28 mouse cellular contexts compared by ENCODE assay signal in the genomic region with DNA sequence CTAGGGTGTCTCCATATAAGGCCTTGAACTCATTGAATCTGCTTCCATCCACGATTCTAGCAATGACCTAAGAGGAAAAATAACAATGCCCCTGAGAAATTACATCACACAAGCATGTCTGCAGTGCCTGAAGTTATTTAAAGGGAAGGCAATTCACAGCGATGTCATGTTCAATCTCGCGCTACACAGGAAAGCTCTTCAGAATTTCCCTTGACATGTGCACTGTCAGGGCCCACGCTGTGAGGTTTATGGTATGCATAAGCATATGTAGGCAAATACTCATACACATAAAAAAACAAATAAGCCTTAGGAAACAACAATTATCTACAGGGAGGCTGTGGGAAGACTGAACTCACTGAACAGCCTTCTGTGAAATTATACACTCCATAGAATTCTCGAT. TPM values are rescaled to one million over a fixed set of nuclear protein-coding genes. Genes with fewer than 3 reads are reported as not detected.
DNase-seq lines count a peak whose midpoint lies in the region; ATAC-seq and TF ChIP-seq lines count a peak whose summit lies in the region.
"Had no signal": no experiment of that assay in that cellular context is flagged by ENCODE, and none has a peak within 500 bp of the region (broad histone marks: within the 10 kb centered on the region; RNA-seq: fewer than 3 reads in every experiment).

No protein-coding gene starts in this region.

- no peaks in the 10 kb centered on the region for H3K4me1 ChIP-seq in hindbrain, embryonic 14.5 days (replicated peaks; ENCODE audit: control insufficient read depth, insufficient read depth, low read length)
- H3K4me1 ChIP-seq in hindbrain, embryonic 10.5 days (replicated peaks) = no peaks in the 10 kb centered on the region
- H3K4me1 ChIP-seq in CH12.LX (ENCODE audit: control insufficient read depth in 1 of 2, insufficient read depth in 2 of 2) = peaks cover 0 to 24% of the 10 kb centered on the region in 2 experiments; a peak in 2 of 4 replicates
- H3K4me1 ChIP-seq in neural tube, embryonic 15.5 days = peaks cover 10% of the 10 kb centered on the region; the same call in 1 of the 2 replicates
- no peaks in the 10 kb centered on the region; the same call in none of the 2 replicates for H3K4me1 ChIP-seq in forebrain, embryonic 12.5 days
- H3K4me1 ChIP-seq in forebrain, embryonic 16.5 days (replicated peaks; ENCODE audit: control insufficient read depth, insufficient read depth, low read length) = no peaks in the 10 kb centered on the region
- H3K4me1 ChIP-seq: kidney, embryonic 15.5 days; liver, embryonic 15.5 days; lung, embryonic 15.5 days; stomach, embryonic 15.5 days had no signal

- 0 out of 2 replicates have a peak overlapping the region, but pooled peaks have one; percentile 17 for H3K27ac ChIP-seq in hindbrain, embryonic 14.5 days
- no peak overlapping the region for H3K27ac ChIP-seq in hindbrain, embryonic 10.5 days
- H3K27ac ChIP-seq in CH12.LX (ENCODE audit: insufficient read depth, low read depth) = no peak overlapping the region
- H3K27ac ChIP-seq in neural tube, embryonic 15.5 days (replicated peaks) = peak overlapping the region; percentile 54
- H3K27ac ChIP-seq in forebrain, embryonic 12.5 days = no peak overlapping the region
- no peak overlapping the region for H3K27ac ChIP-seq in forebrain, embryonic 16.5 days (ENCODE audit: low read length)
- H3K27ac ChIP-seq: forebrain, embryonic 13.5 days; kidney, embryonic 15.5 days; liver, embryonic 15.5 days; lung, embryonic 15.5 days; stomach, embryonic 15.5 days had no signal

- no peak overlapping the region for H3K4me3 ChIP-seq in hindbrain, embryonic 14.5 days (replicated peaks; ENCODE audit: low read length)
- H3K4me3 ChIP-seq in hindbrain, embryonic 10.5 days = no peak overlapping the region
- no peak overlapping the region for H3K4me3 ChIP-seq in CH12.LX (replicated peaks in 1 of 3; ENCODE audit: low read depth in 2 of 3, low read length in 2 of 3, poor library complexity in 1 of 3)
- H3K4me3 ChIP-seq in neural tube, embryonic 15.5 days (replicated peaks) = no peak overlapping the region
- no peak overlapping the region for H3K4me3 ChIP-seq in forebrain, embryonic 12.5 days (replicated peaks)
- H3K4me3 ChIP-seq in forebrain, embryonic 16.5 days (replicated peaks; ENCODE audit: low read length) = no peak overlapping the region
- H3K4me3 ChIP-seq: forebrain, embryonic 13.5 days; kidney, embryonic 15.5 days; liver, embryonic 15.5 days; lung, embryonic 15.5 days; megakaryocyte, embryonic 14.5 days; stomach, embryonic 15.5 days had no signal

- dilution Hi-C loops in CH12.LX (cut with MboI; ENCODE audit: extremely low pct_ligation_motif_present, extremely low pct_unique_long_range_greater_than_20kb, low sequenced_read_pairs) = no loop called here

- 0 out of 2 replicates have a peak, but pooled peaks cover 3% of the 10 kb centered on the region for H3K36me3 ChIP-seq in hindbrain, embryonic 14.5 days (replicated peaks; ENCODE audit: control insufficient read depth, insufficient read depth)
- peaks cover 14% of the 10 kb centered on the region for H3K36me3 ChIP-seq in hindbrain, embryonic 10.5 days
- peaks cover 0 to 28% of the 10 kb centered on the region in 2 experiments for H3K36me3 ChIP-seq in CH12.LX (replicated peaks in 1 of 2; ENCODE audit: control insufficient read depth in 1 of 2, insufficient read depth in 1 of 2, low read length in 1 of 2)
- peaks cover 5% of the 10 kb centered on the region for H3K36me3 ChIP-seq in neural tube, embryonic 15.5 days
- peaks cover 6% of the 10 kb centered on the region for H3K36me3 ChIP-seq in forebrain, embryonic 12.5 days (replicated peaks)
- no peaks in the 10 kb centered on the region; the same call in 1 of the 2 replicates for H3K36me3 ChIP-seq in forebrain, embryonic 16.5 days (ENCODE audit: control insufficient read depth, insufficient read depth)
- H3K36me3 ChIP-seq: liver, embryonic 15.5 days had no signal

- no peak for TF ChIP-seq CTCF in CH12.LX (conservative IDR thresholded peaks at IDR 0.05 in 1 of 2, IDR thresholded peaks at IDR 0.05 in 1 of 2; ENCODE audit: low read depth in 2 of 2, low read length in 2 of 2)
- no peak for TF ChIP-seq CTCF in brain, embryonic 14.5 days (IDR thresholded peaks at IDR 0.05; ENCODE audit: borderline replicate concordance, extremely low read depth, insufficient read depth, insufficient read length)

- H3K9ac ChIP-seq in hindbrain, embryonic 14.5 days = no peak overlapping the region
- no peak overlapping the region for H3K9ac ChIP-seq in CH12.LX (ENCODE audit: insufficient read depth, low read depth)
- H3K9ac ChIP-seq in neural tube, embryonic 15.5 days (replicated peaks) = no peak overlapping the region
- no peak overlapping the region for H3K9ac ChIP-seq in forebrain, embryonic 12.5 days
- no peak overlapping the region for H3K9ac ChIP-seq in forebrain, embryonic 16.5 days (replicated peaks; ENCODE audit: low read depth, low read length)
- H3K9ac ChIP-seq: forebrain, embryonic 13.5 days; kidney, embryonic 15.5 days; liver, embryonic 15.5 days; lung, embryonic 15.5 days; stomach, embryonic 15.5 days had no signal

- H3K4me2 ChIP-seq in hindbrain, embryonic 14.5 days (replicated peaks) = no peak overlapping the region
- no peak overlapping the region for H3K4me2 ChIP-seq in CH12.LX (ENCODE audit: insufficient read depth, low read depth, poor library complexity, severe bottlenecking)
- H3K4me2 ChIP-seq in neural tube, embryonic 15.5 days = no peak overlapping the region
- H3K4me2 ChIP-seq in forebrain, embryonic 12.5 days = no peak overlapping the region
- H3K4me2 ChIP-seq in forebrain, embryonic 16.5 days (ENCODE audit: low read length) = no peak overlapping the region
- H3K4me2 ChIP-seq: forebrain, embryonic 13.5 days; heart, embryonic 11.5 days; kidney, embryonic 15.5 days; liver, embryonic 15.5 days; lung, embryonic 15.5 days; stomach, embryonic 15.5 days had no signal

- no peak for TF ChIP-seq EP300 in CH12.LX (IDR thresholded peaks at IDR 0.05; ENCODE audit: low read length)

- ATAC-seq in hindbrain, embryonic 14.5 days (ENCODE audit: low FRiP score) = peak; percentile 59; the same call in 1 of the 2 replicates
- peak; percentile 77 for ATAC-seq in neural tube, embryonic 15.5 days (ENCODE audit: low FRiP score)
- no peak for ATAC-seq in forebrain, embryonic 12.5 days (ENCODE audit: low FRiP score)
- no peak for ATAC-seq in forebrain, embryonic 16.5 days
- ATAC-seq: activated CD4-positive, CD25-positive, alpha-beta regulatory T cell, adult 4 months; forebrain, embryonic 13.5 days; intestine, postnatal 0 days; midbrain, embryonic 16.5 days had no signal

- TF ChIP-seq POLR2A in CH12.LX (IDR thresholded peaks at IDR 0.05; ENCODE audit: low read depth, low read length) = no peak
- TF ChIP-seq POLR2A in brain, embryonic 14.5 days (IDR thresholded peaks at IDR 0.05; ENCODE audit: borderline replicate concordance, extremely low read depth, insufficient read depth, insufficient read length, poor library complexity, severe bottlenecking) = no peak

- 71% methylated on average over 6 of the region's 6 CpGs for WGBS in hindbrain, embryonic 14.5 days
- WGBS in hindbrain, embryonic 10.5 days = 87% methylated on average over 6 of the region's 6 CpGs
- WGBS in neural tube, embryonic 15.5 days = 45% methylated on average over 6 of the region's 6 CpGs
- 80% methylated on average over 6 of the region's 6 CpGs for WGBS in forebrain, embryonic 12.5 days
- 71% methylated on average over 6 of the region's 6 CpGs for WGBS in forebrain, embryonic 16.5 days

- DNase-seq in hindbrain, embryonic 14.5 days (ENCODE audit: low spot score) = peak; percentile 41
- DNase-seq in hindbrain, embryonic 10.5 days (ENCODE audit: low spot score) = no peak
- no peak for DNase-seq in CH12.LX (ENCODE audit: extremely low read depth)
- peak; percentile 31 for DNase-seq in brain, embryonic 14.5 days (ENCODE audit: low read depth)
- DNase-seq: adrenal gland, postnatal 10 days; B cell, adult 2 months; cerebellum, adult 8-10 months; gastrocnemius, postnatal 10 days; kidney, postnatal 36 days; liver; lung, postnatal 36 days; right cerebral cortex, adult 18-20 months; right cerebral cortex, postnatal 4 days; thymus, adult 18-20 months; thymus, postnatal 36 days had no signal

- no peaks in the 10 kb centered on the region for H3K9me3 ChIP-seq in hindbrain, embryonic 14.5 days (ENCODE audit: control insufficient read depth, low read length)
- no peaks in the 10 kb centered on the region for H3K9me3 ChIP-seq in hindbrain, embryonic 10.5 days
- no peaks in the 10 kb centered on the region for H3K9me3 ChIP-seq in CH12.LX (replicated peaks; ENCODE audit: low read length)
- H3K9me3 ChIP-seq in neural tube, embryonic 15.5 days (replicated peaks) = no peaks in the 10 kb centered on the region
- no peaks in the 10 kb centered on the region for H3K9me3 ChIP-seq in forebrain, embryonic 12.5 days
- no peaks in the 10 kb centered on the region for H3K9me3 ChIP-seq in forebrain, embryonic 16.5 days (ENCODE audit: control insufficient read depth, low read length)
- H3K9me3 ChIP-seq: forebrain, embryonic 13.5 days; kidney, embryonic 15.5 days; liver, embryonic 15.5 days; lung, embryonic 15.5 days; megakaryocyte, embryonic 14.5 days; stomach, embryonic 15.5 days had no signal

- no peaks in the 10 kb centered on the region for H3K79me2 ChIP-seq in CH12.LX (replicated peaks; ENCODE audit: control insufficient read depth, extremely low read depth, insufficient read depth, poor library complexity, severe bottlenecking)

- no peaks in the 10 kb centered on the region for H3K27me3 ChIP-seq in hindbrain, embryonic 14.5 days (ENCODE audit: control insufficient read depth, insufficient read depth, low read length)
- H3K27me3 ChIP-seq in hindbrain, embryonic 10.5 days (ENCODE audit: insufficient read depth, poor library complexity, severe bottlenecking) = no peaks in the 10 kb centered on the region
- H3K27me3 ChIP-seq in CH12.LX (replicated peaks) = no peaks in the 10 kb centered on the region
- no peaks in the 10 kb centered on the region for H3K27me3 ChIP-seq in neural tube, embryonic 15.5 days (replicated peaks)
- H3K27me3 ChIP-seq in forebrain, embryonic 12.5 days = no peaks in the 10 kb centered on the region
- no peaks in the 10 kb centered on the region for H3K27me3 ChIP-seq in forebrain, embryonic 16.5 days (replicated peaks; ENCODE audit: control insufficient read depth, insufficient read depth, low read length)
- H3K27me3 ChIP-seq: forebrain, embryonic 13.5 days; kidney, embryonic 15.5 days; liver, embryonic 15.5 days; lung, embryonic 15.5 days; megakaryocyte, embryonic 14.5 days; stomach, embryonic 15.5 days had no signal

- TF ChIP-seq RAD21 in CH12.LX (IDR thresholded peaks at IDR 0.05; ENCODE audit: low read depth, low read length) = no peak

- in situ Hi-C loops in CH12.LX (cut with MboI; ENCODE audit: low pct_ligation_motif_present, low pct_unique_long_range_greater_than_20kb, low sequenced_read_pairs) = no loop called here

RNA-seq across cellular contexts. Expression of a gene that starts 51.6 kb away (rescaled TPM):
- 35.1 and 39.8 TPM in 2 replicates for polyA plus RNA-seq in hindbrain, embryonic 14.5 days (2014; fragmentation: Nextera tagmentation; extraction: Ambion mirVana)
- 33.9 and 36.0 TPM in 2 replicates for polyA plus RNA-seq in hindbrain, embryonic 10.5 days (2016; fragmentation: Nextera tagmentation; extraction: Ambion mirVana)
- total RNA-seq in CH12.LX (2012; rRNA removed) (19.5 and 20.6 TPM in 2 replicates), CH12.LX (2014; rRNA removed) (22.3 and 26.2 TPM in 2 replicates)
- 19.0 and 21.7 TPM in 2 replicates for polyA plus RNA-seq in CH12.LX (2012; ENCODE audit: insufficient read length, low read depth)
- 12.2 and 15.2 TPM in 2 replicates for polyA plus RNA-seq in brain, embryonic 14.5 days (2012; rRNA removed)
- 38.3 and 38.7 TPM in 2 replicates for polyA plus RNA-seq in neural tube, embryonic 15.5 days (2015; fragmentation: Nextera tagmentation; extraction: Ambion mirVana)
- polyA plus RNA-seq in forebrain, embryonic 12.5 days (2016; fragmentation: Nextera tagmentation; extraction: Ambion mirVana) = 36.6 and 39.8 TPM in 2 replicates
- 30.5 and 34.4 TPM in 2 replicates for polyA plus RNA-seq in forebrain, embryonic 16.5 days (2015; fragmentation: Nextera tagmentation; extraction: Ambion mirVana)

Comparison
In these comparisons a context has a peak if more than half of its experiments do, and no peak if none do; other contexts are left out.
1. DNase-seq: peak in hindbrain, embryonic 14.5 days (single experiment) and brain, embryonic 14.5 days (single experiment); none in hindbrain, embryonic 10.5 days (single experiment) and CH12.LX (single experiment).
2. H3K27ac ChIP-seq: peak in hindbrain, embryonic 14.5 days (single experiment) and neural tube, embryonic 15.5 days (single experiment); none in hindbrain, embryonic 10.5 days (single experiment), CH12.LX (single experiment), forebrain, embryonic 12.5 days (single experiment) and forebrain, embryonic 16.5 days (single experiment).
3. ATAC-seq: peak in hindbrain, embryonic 14.5 days (single experiment) and neural tube, embryonic 15.5 days (single experiment); none in forebrain, embryonic 12.5 days (single experiment) and forebrain, embryonic 16.5 days (single experiment).